Mouse (Mus musculus) T-cell, adult 2 months (primary cell): ENCODE data around the gene Slc2a6.
A peak's percentile ranks its signal among the peaks of the same experiment; 100 is the strongest.

Source experiments
- DNase-seq: peaks from one replicate; pipeline ENCODE4 v3.0.0; 2022; ENCODE audit warnings: low spot score

Slc2a6 gene

DNA sequence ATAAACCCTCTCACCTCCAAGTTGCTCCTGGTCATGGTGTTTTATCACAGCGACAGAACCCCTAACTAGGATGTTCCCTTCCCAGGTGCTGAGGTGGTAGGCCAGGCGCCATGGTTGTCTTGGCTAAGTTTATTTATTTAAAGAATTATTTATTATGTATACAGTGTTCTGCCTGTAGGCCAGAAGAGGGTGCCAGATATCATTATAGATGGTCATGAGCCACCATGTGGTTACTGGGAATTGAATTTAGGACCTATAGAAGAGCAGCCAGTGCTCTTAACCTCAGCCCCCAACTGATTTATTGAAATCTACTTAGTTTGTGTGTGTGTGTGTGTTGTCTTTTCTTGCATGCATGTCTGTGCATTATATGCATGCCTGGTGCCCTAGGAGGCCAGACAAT, 4.6 kb upstream of the Slc2a6 start:
- no peak for DNase-seq

- DNase-seq, result no peak
These were observed 728 bp upstream of the Slc2a6 start for GRCm38 (mm10) chr2:27028437-27029015.

DNA sequence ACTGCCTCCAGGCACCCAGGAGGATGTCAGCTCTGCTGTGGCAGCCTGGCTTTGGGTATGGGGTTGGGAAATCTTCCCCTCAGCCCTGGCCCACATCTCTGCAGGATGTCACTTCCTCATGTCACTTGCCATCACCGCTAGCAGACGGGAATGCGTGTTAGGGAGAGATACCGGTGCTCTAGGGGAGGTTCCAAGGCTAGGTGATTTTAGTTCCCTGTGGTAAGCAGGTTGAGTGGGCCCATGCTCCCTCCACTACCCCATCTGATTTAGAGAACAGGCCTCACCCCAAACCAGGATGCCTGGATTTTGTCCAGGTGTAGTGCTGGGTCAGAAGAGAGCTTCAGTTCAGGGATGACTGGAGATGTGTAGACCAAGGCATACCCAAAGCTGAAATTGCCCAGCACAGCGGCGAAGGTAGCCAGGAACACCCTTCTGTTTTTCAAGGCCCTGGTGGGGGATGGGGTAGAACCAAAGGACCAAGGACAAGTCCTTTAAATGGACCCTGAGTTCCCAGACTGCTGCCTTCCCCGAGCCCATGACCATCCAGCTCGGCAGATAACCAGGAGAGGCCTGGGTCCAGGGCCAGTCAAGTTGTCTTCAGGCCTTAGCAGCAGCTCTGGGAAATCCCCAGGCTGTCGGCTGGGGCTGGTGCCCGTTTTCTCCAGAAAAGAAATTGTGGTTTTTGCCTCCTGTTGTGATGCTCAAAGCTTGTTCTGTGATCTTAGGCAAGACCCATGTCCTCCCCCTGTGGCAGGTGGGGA, 761 bp downstream of the Slc2a6 start:
- DNase-seq, result no peak

- DNase-seq, result no peak
These were observed 1.5 kb downstream of the Slc2a6 start for GRCm38 (mm10) chr2:27026332-27026731.

DNA sequence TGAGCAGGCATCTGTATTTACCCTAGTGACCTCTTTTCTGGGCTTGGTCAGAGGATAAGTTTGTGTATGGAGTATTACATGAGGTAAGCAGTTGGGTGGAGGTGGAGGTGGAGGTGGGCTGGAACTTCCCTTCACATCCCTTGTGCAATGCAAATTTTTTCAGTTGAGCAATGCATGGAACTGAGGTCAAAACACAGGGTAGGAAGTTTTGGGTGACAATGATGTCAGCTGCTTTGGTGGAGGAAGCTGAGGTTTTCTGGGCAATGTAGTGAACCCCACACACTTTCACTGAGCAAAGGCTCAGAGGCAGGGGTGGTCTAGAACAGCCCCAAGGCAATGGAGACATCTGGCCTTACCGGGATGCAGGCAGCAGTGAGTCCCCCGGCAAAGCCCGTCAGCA, 2.3 kb downstream of the Slc2a6 start:
- DNase-seq, result no peak

DNA sequence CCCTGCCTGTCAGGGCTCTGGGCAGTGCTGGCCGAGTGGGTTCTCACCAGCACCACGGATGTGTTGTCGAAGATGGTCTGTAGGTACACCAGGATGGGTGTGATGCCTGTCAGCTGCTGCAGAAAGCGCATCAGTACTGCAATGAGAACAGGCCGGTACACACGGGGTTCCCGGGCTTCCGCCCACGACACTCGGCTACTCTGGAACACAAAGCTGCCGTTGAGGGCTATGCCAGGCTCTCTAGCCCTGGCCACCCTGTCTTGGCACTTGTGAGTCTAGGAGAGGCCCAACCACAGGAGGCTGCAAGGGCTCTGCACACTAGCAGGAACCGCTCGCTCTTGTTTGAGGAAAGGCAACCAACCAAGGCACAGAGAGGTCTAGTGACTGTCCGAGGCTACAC, 3.7 kb downstream of the Slc2a6 start:
- no peak for DNase-seq

- DNase-seq, result no peak
These were observed 5.2 kb downstream of the Slc2a6 start for GRCm38 (mm10) chr2:27022612-27023011.

DNA sequence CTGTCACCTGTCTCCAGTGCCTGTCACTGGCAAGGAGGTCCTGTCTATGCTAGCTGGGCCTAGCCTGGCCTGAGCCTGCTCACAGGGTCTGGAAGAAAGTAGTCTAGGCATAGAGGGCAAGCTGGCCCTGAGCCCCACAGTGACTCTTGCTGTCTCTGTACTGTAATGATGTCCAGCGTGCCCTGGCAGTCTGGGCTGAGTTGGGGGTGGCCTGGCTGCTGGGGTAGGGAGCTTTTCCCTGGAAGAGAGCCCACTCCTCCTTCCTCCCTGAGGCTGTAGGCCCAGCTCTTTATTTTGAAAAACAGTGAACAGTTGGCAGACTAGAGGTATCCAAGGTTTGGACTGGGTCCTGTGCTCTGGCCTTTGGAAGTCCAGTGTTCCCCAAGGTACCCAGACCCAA, 6.7 kb downstream of the Slc2a6 start:
- no peak for DNase-seq

- no peak for DNase-seq
These were observed 8.3 kb downstream of the Slc2a6 start for GRCm38 (mm10) chr2:27019530-27019929.

GRCm38 (mm10) chr2:27017802-27018201, 10.0 kb downstream of the Slc2a6 start:
- DNase-seq, result peak; percentile 46

DNA sequence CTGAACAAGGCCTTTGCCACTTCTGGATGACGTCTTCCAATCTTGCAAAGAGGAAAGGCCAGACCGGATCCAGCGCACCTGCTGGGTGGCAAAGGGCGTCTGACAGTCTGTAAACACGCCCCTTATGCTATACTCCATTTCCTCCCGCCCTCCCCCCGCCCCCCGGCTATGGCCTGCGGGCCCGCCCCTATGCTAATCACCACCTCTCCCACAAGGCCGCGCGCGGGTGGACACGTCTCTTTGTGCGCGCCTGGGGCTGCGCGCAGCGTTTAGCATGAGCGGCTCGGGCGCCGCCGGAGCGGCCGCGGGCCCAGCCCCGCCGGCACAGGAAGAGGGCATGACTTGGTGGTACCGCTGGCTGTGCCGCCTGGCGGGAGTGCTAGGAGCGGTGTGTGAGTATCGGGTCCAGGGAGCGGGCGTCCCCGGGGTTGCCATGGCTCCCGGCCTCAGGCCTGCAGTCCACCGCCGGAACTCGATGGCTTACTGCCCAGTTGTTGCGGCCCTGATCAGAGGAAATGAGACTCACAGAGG, 18.0 kb downstream of the Slc2a6 start, which contains the start of gene Cacfd1:
Gene Cacfd1, plus strand, starts transcription at position 213 of the 531 bp plus-strand sequence.
- peak; percentile 92 for DNase-seq

- DNase-seq, result no peak
These were observed 20.1 kb downstream of the Slc2a6 start for GRCm38 (mm10) chr2:27007701-27008100.

DNA sequence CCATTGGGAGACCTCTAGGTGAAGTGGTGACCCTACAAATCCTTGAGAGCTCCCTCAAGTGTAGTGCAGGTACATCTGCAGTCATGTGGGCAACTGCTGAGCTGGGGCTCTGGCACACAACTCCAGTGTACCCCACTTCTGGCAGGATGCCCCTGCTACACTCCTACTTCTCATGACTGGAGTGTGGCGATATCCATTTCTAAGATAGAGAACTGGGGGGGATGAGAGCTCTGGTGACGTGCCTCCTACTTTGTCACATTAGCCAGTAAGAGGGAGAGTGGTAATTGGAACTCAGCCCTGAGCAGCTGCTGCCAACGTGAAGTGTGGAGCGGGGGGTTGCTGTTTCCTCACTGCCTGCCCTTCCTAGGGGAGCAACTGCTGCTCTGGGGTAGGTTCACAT, 21.5 kb downstream of the Slc2a6 start:
- no peak for DNase-seq

- DNase-seq, result no peak
These were observed 29.8 kb downstream of the Slc2a6 start for GRCm38 (mm10) chr2:26997993-26998392.

GRCm38 (mm10) chr2:26997498-26997897, 30.3 kb downstream of the Slc2a6 start:
- no peak for DNase-seq

- no peak for DNase-seq
These were observed 33.9 kb downstream of the Slc2a6 start for GRCm38 (mm10) chr2:26993936-26994335.

DNA sequence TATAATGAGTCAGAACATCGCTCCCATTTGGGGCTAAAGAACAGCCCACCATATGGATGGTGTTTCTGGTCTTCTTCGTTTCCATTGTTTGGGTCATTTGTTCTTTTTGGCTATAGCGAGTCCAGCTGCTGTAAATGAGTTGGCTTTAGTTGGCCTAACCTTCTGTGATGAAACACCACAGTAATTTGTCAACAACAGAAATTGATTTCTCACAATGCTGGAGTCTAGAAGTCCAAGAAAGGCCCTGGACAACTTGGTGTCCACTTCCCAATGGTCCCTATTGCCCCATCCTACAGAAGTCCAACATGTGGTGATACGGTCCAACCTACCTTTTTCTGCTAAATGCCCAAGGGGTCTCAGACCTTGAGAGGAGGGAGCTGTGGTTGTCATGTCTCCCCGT, 43.2 kb downstream of the Slc2a6 start:
- DNase-seq, result no peak

DNA sequence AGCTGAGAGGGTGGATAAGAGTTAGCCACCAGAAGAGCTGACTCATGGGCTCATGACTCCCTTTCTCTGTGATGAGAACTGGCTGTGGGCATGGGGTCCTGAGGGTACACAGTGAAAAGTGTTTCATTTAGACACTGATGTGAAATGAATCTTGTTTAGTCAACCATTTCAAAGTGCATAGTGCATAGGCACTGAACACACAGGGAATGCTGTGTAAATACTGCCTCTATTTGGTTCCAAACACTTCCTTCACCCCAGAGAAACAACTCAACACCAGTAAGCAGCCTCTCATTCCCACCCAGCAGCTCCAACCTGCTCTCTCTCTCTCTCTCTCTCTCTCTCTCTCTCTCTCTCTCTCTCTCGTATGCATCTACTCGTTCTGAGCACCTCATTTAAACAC, 43.6 kb downstream of the Slc2a6 start:
- no peak for DNase-seq

GRCm38 (mm10) chr2:26980361-26980760, 47.4 kb downstream of the Slc2a6 start:
- no peak for DNase-seq

GRCm38 (mm10) chr2:26973960-26974359, 53.8 kb downstream of the Slc2a6 start:
- DNase-seq, result no peak

DNA sequence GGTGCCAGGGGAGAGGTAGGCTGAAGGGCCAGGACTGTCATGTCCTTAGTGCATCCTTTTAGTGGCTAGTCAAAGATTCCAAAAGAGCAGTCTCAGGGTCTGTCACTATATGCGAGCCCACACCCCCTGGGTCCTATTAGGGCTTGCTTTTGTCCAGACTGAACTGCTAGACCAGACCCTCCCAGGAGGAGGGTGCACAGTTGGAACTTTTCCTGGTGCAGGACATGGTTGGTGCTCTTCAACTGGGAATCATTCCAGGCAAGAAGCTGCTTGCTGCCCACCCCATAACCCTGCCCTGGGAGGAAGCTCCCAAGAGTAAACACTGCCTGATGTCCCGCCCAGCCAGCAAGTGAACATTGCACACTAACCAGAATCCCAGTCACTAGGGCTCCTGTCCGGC, 54.7 kb downstream of the Slc2a6 start, which contains the start of gene Adamts13:
Gene Adamts13, plus strand, starts transcription at position 301 of the 400 bp plus-strand sequence.
- no peak for DNase-seq
